Mouse (Mus musculus): ENCODE results near the gene Limk1. TPM values are rescaled to one million over a fixed set of nuclear protein-coding genes. Genes with fewer than 3 reads are reported as not detected.

Gene Limk1
- polyA plus RNA-seq, 1 experiment from 2014 or later, result 0.99 TPM

- H3K4me2 ChIP-seq (ENCODE audit: low read depth, low read length), result no peak overlapping the region
- no peak overlapping the region for H3K9ac ChIP-seq (ENCODE audit: low read depth, low read length)
- H3K9me3 ChIP-seq (replicated peaks; ENCODE audit: control insufficient read depth, low read length), result no peaks in the 10 kb centered on the region
- no peak overlapping the region for H3K27ac ChIP-seq (ENCODE audit: low read length)
- no peak for ATAC-seq (ENCODE audit: low read depth)
- 63% methylated on average over 2 of the region's 2 CpGs for WGBS (ENCODE audit: insufficient replicate concordance)
- H3K4me3 ChIP-seq (ENCODE audit: low read depth, low read length), result no peak overlapping the region
- H3K36me3 ChIP-seq (ENCODE audit: control insufficient read depth, insufficient read depth), result no peaks in the 10 kb centered on the region
- H3K27me3 ChIP-seq (ENCODE audit: control insufficient read depth, insufficient read depth, low read depth, low read length), result peaks cover 8% of the 10 kb centered on the region
- H3K4me1 ChIP-seq (ENCODE audit: control insufficient read depth, low read depth, low read length), result peaks cover 10% of the 10 kb centered on the region
Observed at GRCm38 (mm10) chr5:134684398-134684797, 4.0 kb downstream of the Limk1 start.

- ATAC-seq (ENCODE audit: low read depth), result no peak
- H3K4me3 ChIP-seq (ENCODE audit: low read depth, low read length), result no peak overlapping the region
- H3K36me3 ChIP-seq (ENCODE audit: control insufficient read depth, insufficient read depth), result no peaks in the 10 kb centered on the region
- WGBS (ENCODE audit: insufficient replicate concordance), result 45% methylated on average over 2 of the region's 2 CpGs
- peaks cover 11% of the 10 kb centered on the region for H3K4me1 ChIP-seq (ENCODE audit: control insufficient read depth, low read depth, low read length)
- H3K9me3 ChIP-seq (replicated peaks; ENCODE audit: control insufficient read depth, low read length), result no peaks in the 10 kb centered on the region
- no peak overlapping the region for H3K4me2 ChIP-seq (ENCODE audit: low read depth, low read length)
- H3K27me3 ChIP-seq (ENCODE audit: control insufficient read depth, insufficient read depth, low read depth, low read length), result peaks cover 8% of the 10 kb centered on the region
- H3K9ac ChIP-seq (ENCODE audit: low read depth, low read length), result no peak overlapping the region
- no peak overlapping the region for H3K27ac ChIP-seq (ENCODE audit: low read length)
Observed at GRCm38 (mm10) chr5:134683813-134684212, 4.6 kb downstream of the Limk1 start.

GRCm38 (mm10) chr5:134680238-134680637 lies 8.2 kb downstream of the Limk1 start:
- peak; percentile 70 for ATAC-seq (ENCODE audit: low read depth)
- Histone ChIP-seq H3K9ac (ENCODE audit: low read depth, low read length) (no peak overlapping the region), H3K27me3 (ENCODE audit: control insufficient read depth, insufficient read depth, low read depth, low read length) (no peaks in the 10 kb centered on the region), H3K27ac (ENCODE audit: low read length) (peak overlapping the region; percentile 1), H3K4me3 (ENCODE audit: low read depth, low read length) (no peak overlapping the region), H3K4me2 (ENCODE audit: low read depth, low read length) (no peak overlapping the region), H3K4me1 (ENCODE audit: control insufficient read depth, low read depth, low read length) (peaks cover 17% of the 10 kb centered on the region), H3K9me3 (replicated peaks; ENCODE audit: control insufficient read depth, low read length) (no peaks in the 10 kb centered on the region), H3K36me3 (ENCODE audit: control insufficient read depth, insufficient read depth) (no peaks in the 10 kb centered on the region)
- WGBS (ENCODE audit: insufficient replicate concordance), result 65% methylated on average over 12 of the region's 12 CpGs

- WGBS (ENCODE audit: insufficient replicate concordance), result 49% methylated on average over 8 of the region's 8 CpGs
- no peak for ATAC-seq (ENCODE audit: low read depth)
- Histone ChIP-seq H3K27ac (ENCODE audit: low read length) (no peak overlapping the region), H3K4me3 (ENCODE audit: low read depth, low read length) (no peak overlapping the region), H3K36me3 (ENCODE audit: control insufficient read depth, insufficient read depth) (no peaks in the 10 kb centered on the region), H3K9me3 (replicated peaks; ENCODE audit: control insufficient read depth, low read length) (no peaks in the 10 kb centered on the region), H3K4me2 (ENCODE audit: low read depth, low read length) (no peak overlapping the region), H3K27me3 (ENCODE audit: control insufficient read depth, insufficient read depth, low read depth, low read length) (no peaks in the 10 kb centered on the region), H3K4me1 (ENCODE audit: control insufficient read depth, low read depth, low read length) (peaks cover 17% of the 10 kb centered on the region), H3K9ac (ENCODE audit: low read depth, low read length) (no peak overlapping the region)
Observed at GRCm38 (mm10) chr5:134678827-134679546, 9.4 kb downstream of the Limk1 start.

- H3K27me3 ChIP-seq (ENCODE audit: control insufficient read depth, insufficient read depth, low read depth, low read length), result no peaks in the 10 kb centered on the region
- 0 out of 2 replicates have a peak overlapping the region, but pooled peaks have one; percentile 14 for H3K4me3 ChIP-seq (ENCODE audit: low read depth, low read length)
- 0 out of 2 replicates have a peak overlapping the region, but pooled peaks have one; percentile 21 for H3K9ac ChIP-seq (ENCODE audit: low read depth, low read length)
- H3K27ac ChIP-seq (ENCODE audit: low read length), result no peak overlapping the region
- H3K36me3 ChIP-seq (ENCODE audit: control insufficient read depth, insufficient read depth), result no peaks in the 10 kb centered on the region
- no peak overlapping the region for H3K4me2 ChIP-seq (ENCODE audit: low read depth, low read length)
- 60% methylated on average over 3 of the region's 3 CpGs for WGBS (ENCODE audit: insufficient replicate concordance)
- peaks cover 17% of the 10 kb centered on the region for H3K4me1 ChIP-seq (ENCODE audit: control insufficient read depth, low read depth, low read length)
- H3K9me3 ChIP-seq (replicated peaks; ENCODE audit: control insufficient read depth, low read length), result no peaks in the 10 kb centered on the region
- ATAC-seq (ENCODE audit: low read depth), result no peak
Observed at GRCm38 (mm10) chr5:134678031-134678430, 10.4 kb downstream of the Limk1 start.

GRCm38 (mm10) chr5:134677491-134677890 lies 10.9 kb downstream of the Limk1 start:
- Histone ChIP-seq H3K9ac (ENCODE audit: low read depth, low read length) (no peak overlapping the region), H3K36me3 (ENCODE audit: control insufficient read depth, insufficient read depth) (no peaks in the 10 kb centered on the region), H3K4me1 (ENCODE audit: control insufficient read depth, low read depth, low read length) (peaks cover 17% of the 10 kb centered on the region), H3K9me3 (replicated peaks; ENCODE audit: control insufficient read depth, low read length) (no peaks in the 10 kb centered on the region), H3K4me2 (ENCODE audit: low read depth, low read length) (peak overlapping the region; percentile 6; the same call in 1 of the 2 replicates), H3K27ac (ENCODE audit: low read length) (no peak overlapping the region), H3K27me3 (ENCODE audit: control insufficient read depth, insufficient read depth, low read depth, low read length) (no peaks in the 10 kb centered on the region), H3K4me3 (ENCODE audit: low read depth, low read length) (no peak overlapping the region)
- no peak for ATAC-seq (ENCODE audit: low read depth)
- WGBS (ENCODE audit: insufficient replicate concordance), result 63% methylated on average over 5 of the region's 5 CpGs

- WGBS (ENCODE audit: insufficient replicate concordance), result 5% methylated on average over 14 of the region's 14 CpGs
- peaks cover 17% of the 10 kb centered on the region for H3K4me1 ChIP-seq (ENCODE audit: control insufficient read depth, low read depth, low read length)
- peak; percentile 63 for ATAC-seq (ENCODE audit: low read depth)
Observed at GRCm38 (mm10) chr5:134675956-134676759, 12.2 kb downstream of the Limk1 start.

GRCm38 (mm10) chr5:134674977-134675376 lies 13.4 kb downstream of the Limk1 start:
- no peak overlapping the region for H3K9ac ChIP-seq (ENCODE audit: low read depth, low read length)
- no peaks in the 10 kb centered on the region for H3K36me3 ChIP-seq (ENCODE audit: control insufficient read depth, insufficient read depth)
- H3K4me3 ChIP-seq (ENCODE audit: low read depth, low read length), result no peak overlapping the region
- WGBS (ENCODE audit: insufficient replicate concordance), result 62% methylated on average over 5 of the region's 5 CpGs
- H3K27ac ChIP-seq (ENCODE audit: low read length), result no peak overlapping the region
- H3K4me2 ChIP-seq (ENCODE audit: low read depth, low read length), result no peak overlapping the region
- H3K27me3 ChIP-seq (ENCODE audit: control insufficient read depth, insufficient read depth, low read depth, low read length), result no peaks in the 10 kb centered on the region
- peaks cover 17% of the 10 kb centered on the region for H3K4me1 ChIP-seq (ENCODE audit: control insufficient read depth, low read depth, low read length)
- no peak for ATAC-seq (ENCODE audit: low read depth)
- H3K9me3 ChIP-seq (replicated peaks; ENCODE audit: control insufficient read depth, low read length), result no peaks in the 10 kb centered on the region

More at GRCm38 (mm10) chr5:134675956-134676759, 12.2 kb downstream of the Limk1 start:
- H3K27me3 ChIP-seq (ENCODE audit: control insufficient read depth, insufficient read depth, low read depth, low read length), result no peaks in the 10 kb centered on the region
- no peak overlapping the region for H3K9ac ChIP-seq (ENCODE audit: low read depth, low read length)
- H3K4me2 ChIP-seq (ENCODE audit: low read depth, low read length), result peak overlapping the region; percentile 47
- H3K9me3 ChIP-seq (replicated peaks; ENCODE audit: control insufficient read depth, low read length), result no peaks in the 10 kb centered on the region
- H3K36me3 ChIP-seq (ENCODE audit: control insufficient read depth, insufficient read depth), result no peaks in the 10 kb centered on the region
- H3K27ac ChIP-seq (ENCODE audit: low read length), result peak overlapping the region; percentile 22; the same call in 1 of the 2 replicates
- H3K4me3 ChIP-seq (ENCODE audit: low read depth, low read length), result peak overlapping the region; percentile 30

GRCm38 (mm10) chr5:134672611-134673010 lies 15.8 kb downstream of the Limk1 start:
- Histone ChIP-seq H3K4me2 (ENCODE audit: low read depth, low read length) (no peak overlapping the region), H3K27me3 (ENCODE audit: control insufficient read depth, insufficient read depth, low read depth, low read length) (no peaks in the 10 kb centered on the region), H3K9ac (ENCODE audit: low read depth, low read length) (no peak overlapping the region), H3K9me3 (replicated peaks; ENCODE audit: control insufficient read depth, low read length) (no peaks in the 10 kb centered on the region), H3K4me3 (ENCODE audit: low read depth, low read length) (no peak overlapping the region), H3K4me1 (ENCODE audit: control insufficient read depth, low read depth, low read length) (peaks cover 9% of the 10 kb centered on the region), H3K27ac (ENCODE audit: low read length) (no peak overlapping the region), H3K36me3 (ENCODE audit: control insufficient read depth, insufficient read depth) (no peaks in the 10 kb centered on the region)
- no peak for ATAC-seq (ENCODE audit: low read depth)
- WGBS (ENCODE audit: insufficient replicate concordance), result 73% methylated on average over 6 of the region's 6 CpGs
